8 mouse cellular contexts compared by ENCODE assay signal in the genomic region with DNA sequence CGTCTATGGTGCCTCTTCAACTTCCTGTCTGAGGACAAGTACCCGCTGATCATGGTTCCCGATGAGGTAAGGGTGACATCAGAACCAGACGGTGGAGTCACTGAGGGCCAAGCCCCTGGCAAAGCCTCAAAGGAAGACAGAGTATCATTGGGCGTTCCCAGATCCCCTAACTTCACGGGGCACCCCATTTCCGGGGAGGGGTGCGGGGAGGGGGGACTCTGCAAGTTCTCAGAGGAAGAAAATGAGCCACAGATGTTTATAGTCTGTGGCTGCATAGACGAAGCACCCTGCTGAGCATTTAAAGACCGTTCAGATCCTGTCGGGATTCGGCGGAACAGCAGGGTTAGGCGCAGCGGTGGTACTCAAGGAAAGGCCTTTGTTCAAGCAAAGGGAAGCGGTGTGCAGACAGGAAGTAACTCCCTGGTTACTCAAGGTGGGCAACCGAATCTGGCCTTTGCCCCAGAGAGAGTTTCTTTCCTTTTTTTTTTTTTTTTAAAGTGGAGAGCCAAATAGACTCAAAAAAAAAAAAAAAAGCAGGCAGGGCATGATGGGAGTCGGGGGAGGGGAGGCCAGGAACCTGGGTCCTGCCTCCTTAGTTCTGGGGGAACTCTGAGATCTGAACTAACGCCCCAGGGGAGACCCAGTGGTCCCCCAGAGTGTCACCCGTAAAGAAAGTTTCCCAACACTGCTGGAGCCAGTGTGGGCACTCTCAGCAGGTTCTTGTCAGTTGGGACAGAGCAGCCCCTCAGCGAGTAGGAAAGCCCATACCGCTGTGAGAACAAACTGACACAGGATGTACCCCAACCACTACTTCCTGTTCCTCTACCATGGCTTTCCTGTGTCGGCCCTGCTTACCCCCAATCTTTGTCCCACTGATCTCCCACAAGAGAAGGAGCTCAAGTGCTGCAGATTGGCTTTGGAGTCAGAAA. TPM values are rescaled to one million over a fixed set of nuclear protein-coding genes. Genes with fewer than 3 reads are reported as not detected.
DNase-seq lines count a peak whose midpoint lies in the region; ATAC-seq and TF ChIP-seq lines count a peak whose summit lies in the region.

No protein-coding gene starts in this region.

- H3K4me2 ChIP-seq in midbrain, embryonic 11.5 days = no peak overlapping the region
- H3K4me2 ChIP-seq in midbrain, postnatal 0 days (ENCODE audit: low read depth, low read length, poor library complexity, severe bottlenecking) = no peak overlapping the region
- peak overlapping the region; percentile 15 for H3K4me2 ChIP-seq in embryonic facial prominence, embryonic 15.5 days (replicated peaks)
- peak overlapping the region; percentile 45 for H3K4me2 ChIP-seq in liver, embryonic 14.5 days (ENCODE audit: low read depth)
- peak overlapping the region; percentile 25; the same call in 1 of the 2 replicates for H3K4me2 ChIP-seq in neural tube, embryonic 13.5 days

- peak overlapping the region; percentile 25; the same call in 1 of the 2 replicates for H3K27ac ChIP-seq in midbrain, embryonic 11.5 days (ENCODE audit: low read depth, low read length)
- no peak overlapping the region for H3K27ac ChIP-seq in midbrain, postnatal 0 days (ENCODE audit: low read depth, low read length)
- H3K27ac ChIP-seq in embryonic facial prominence, embryonic 15.5 days (replicated peaks) = peak overlapping the region; percentile 70
- H3K27ac ChIP-seq in liver, embryonic 14.5 days = no peak overlapping the region
- H3K27ac ChIP-seq in neural tube, embryonic 13.5 days (replicated peaks) = peak overlapping the region; percentile 38

- no peaks in the 10 kb centered on the region for H3K36me3 ChIP-seq in midbrain, embryonic 11.5 days (ENCODE audit: control insufficient read depth, insufficient read depth, low read length)
- no peaks in the 10 kb centered on the region for H3K36me3 ChIP-seq in midbrain, postnatal 0 days (ENCODE audit: insufficient read depth, low read length)
- no peaks in the 10 kb centered on the region for H3K36me3 ChIP-seq in embryonic facial prominence, embryonic 15.5 days
- no peaks in the 10 kb centered on the region for H3K36me3 ChIP-seq in liver, embryonic 14.5 days (replicated peaks; ENCODE audit: control insufficient read depth, insufficient read depth, low read depth)
- H3K36me3 ChIP-seq in neural tube, embryonic 13.5 days = no peaks in the 10 kb centered on the region

- TF ChIP-seq EP300 in liver, embryonic 14.5 days (IDR thresholded peaks at IDR 0.05; ENCODE audit: low read depth) = no peak

- no peak for ATAC-seq in midbrain, embryonic 11.5 days (ENCODE audit: low FRiP score)
- no peak for ATAC-seq in midbrain, postnatal 0 days (ENCODE audit: low FRiP score)
- no peak for ATAC-seq in embryonic facial prominence, embryonic 15.5 days (ENCODE audit: insufficient number of reproducible peaks, low FRiP score, low TSS enrichment, low read depth)
- no peak for ATAC-seq in liver, embryonic 14.5 days (ENCODE audit: insufficient read depth)
- ATAC-seq in neural tube, embryonic 13.5 days (ENCODE audit: low read depth) = no peak

- TF ChIP-seq CTCF in midbrain, postnatal 0 days (IDR thresholded peaks at IDR 0.05) = no peak
- TF ChIP-seq CTCF in liver, embryonic 14.5 days (IDR thresholded peaks at IDR 0.05; ENCODE audit: low read depth) = no peak

- WGBS in midbrain, embryonic 11.5 days = 25% methylated on average over 23 of the region's 23 CpGs
- 28% methylated on average over 23 of the region's 23 CpGs for WGBS in midbrain, postnatal 0 days
- 19% methylated on average over 23 of the region's 23 CpGs for WGBS in embryonic facial prominence, embryonic 15.5 days
- 14% methylated on average over 23 of the region's 23 CpGs for WGBS in liver, embryonic 14.5 days (ENCODE audit: insufficient replicate concordance)
- WGBS in neural tube, embryonic 13.5 days = 20% methylated on average over 23 of the region's 23 CpGs

- DNase-seq in midbrain, embryonic 11.5 days (ENCODE audit: low spot score, missing footprints) = no peak
- no peak for DNase-seq in midbrain, postnatal 0 days (ENCODE audit: low spot score)
- DNase-seq in liver, embryonic 14.5 days (ENCODE audit: low read depth in 3 of 3, low spot score in 3 of 3) = no peak
- no peak for DNase-seq in urinary bladder, postnatal 4 days (ENCODE audit: low spot score in 2 of 2)
- no peak for DNase-seq in retina, embryonic 14.5 days (ENCODE audit: low spot score)
- DNase-seq in Muller cell, postnatal 12 days (ENCODE audit: inconsistent ontology term) = no peak

- H3K4me3 ChIP-seq in midbrain, embryonic 11.5 days (ENCODE audit: low read depth, low read length) = no peak overlapping the region
- no peak overlapping the region for H3K4me3 ChIP-seq in midbrain, postnatal 0 days (ENCODE audit: low read depth, low read length)
- peak overlapping the region; percentile 15; the same call in 1 of the 2 replicates for H3K4me3 ChIP-seq in embryonic facial prominence, embryonic 15.5 days (replicated peaks)
- peak overlapping the region in 1 of 2 experiments; percentile 12; a peak in 1 of 4 replicates for H3K4me3 ChIP-seq in liver, embryonic 14.5 days (ENCODE audit: insufficient read depth in 1 of 2, low read depth in 2 of 2, low read length in 2 of 2)
- H3K4me3 ChIP-seq in neural tube, embryonic 13.5 days = no peak overlapping the region

- no peaks in the 10 kb centered on the region; the same call in 1 of the 2 replicates for H3K4me1 ChIP-seq in midbrain, embryonic 11.5 days (ENCODE audit: control insufficient read depth, insufficient read depth, low read length)
- no peaks in the 10 kb centered on the region for H3K4me1 ChIP-seq in midbrain, postnatal 0 days (ENCODE audit: insufficient read depth, low read length)
- peaks cover 17% of the 10 kb centered on the region for H3K4me1 ChIP-seq in embryonic facial prominence, embryonic 15.5 days
- peaks cover 2 to 9% of the 10 kb centered on the region in 2 experiments; a peak in 3 of 4 replicates for H3K4me1 ChIP-seq in liver, embryonic 14.5 days (replicated peaks; ENCODE audit: control insufficient read depth in 2 of 2, insufficient read depth in 2 of 2, low read length in 1 of 2)
- peaks cover 16% of the 10 kb centered on the region for H3K4me1 ChIP-seq in neural tube, embryonic 13.5 days (replicated peaks)

- H3K27me3 ChIP-seq in midbrain, embryonic 11.5 days (ENCODE audit: control insufficient read depth, insufficient read depth, low read length) = no peaks in the 10 kb centered on the region; the same call in 1 of the 2 replicates
- peaks cover 8% of the 10 kb centered on the region; the same call in 1 of the 2 replicates for H3K27me3 ChIP-seq in midbrain, postnatal 0 days (ENCODE audit: insufficient read depth, low read length)
- H3K27me3 ChIP-seq in embryonic facial prominence, embryonic 15.5 days = no peaks in the 10 kb centered on the region
- no peaks in the 10 kb centered on the region for H3K27me3 ChIP-seq in liver, embryonic 14.5 days (ENCODE audit: control insufficient read depth, insufficient read depth, low read length)
- peaks cover 8% of the 10 kb centered on the region for H3K27me3 ChIP-seq in neural tube, embryonic 13.5 days

- peak overlapping the region; percentile 41; the same call in 1 of the 2 replicates for H3K9ac ChIP-seq in midbrain, embryonic 11.5 days (ENCODE audit: low read length)
- no peak overlapping the region for H3K9ac ChIP-seq in midbrain, postnatal 0 days (replicated peaks; ENCODE audit: low read length, poor library complexity, severe bottlenecking)
- H3K9ac ChIP-seq in embryonic facial prominence, embryonic 15.5 days = no peak overlapping the region
- H3K9ac ChIP-seq in liver, embryonic 14.5 days (replicated peaks) = peak overlapping the region; percentile 21; the same call in 1 of the 2 replicates
- no peak overlapping the region for H3K9ac ChIP-seq in neural tube, embryonic 13.5 days

- no peaks in the 10 kb centered on the region for H3K9me3 ChIP-seq in midbrain, embryonic 11.5 days (ENCODE audit: control insufficient read depth, low read length)
- no peaks in the 10 kb centered on the region for H3K9me3 ChIP-seq in midbrain, postnatal 0 days (ENCODE audit: low read length)
- H3K9me3 ChIP-seq in embryonic facial prominence, embryonic 15.5 days (replicated peaks) = no peaks in the 10 kb centered on the region
- no peaks in the 10 kb centered on the region for H3K9me3 ChIP-seq in liver, embryonic 14.5 days (ENCODE audit: control insufficient read depth, low read length)
- H3K9me3 ChIP-seq in neural tube, embryonic 13.5 days = no peaks in the 10 kb centered on the region

RNA-seq across cellular contexts. Expression of a gene that starts 10.4 kb away (rescaled TPM):
- 1.7 and 1.8 TPM in 2 replicates for polyA plus RNA-seq in midbrain, embryonic 11.5 days (2014; fragmentation: Nextera tagmentation; extraction: Ambion mirVana)
- 6.7 and 8.5 TPM in 2 replicates for total RNA-seq in midbrain, postnatal 0 days (2014; rRNA removed)
- polyA plus RNA-seq in midbrain, postnatal 0 days (2015; fragmentation: Nextera tagmentation; extraction: Ambion mirVana) = 7.4 and 8.3 TPM in 2 replicates
- 18.4 and 19.8 TPM in 2 replicates for polyA plus RNA-seq in embryonic facial prominence, embryonic 15.5 days (2015; fragmentation: Nextera tagmentation; extraction: Ambion mirVana)
- polyA plus RNA-seq in liver, embryonic 14.5 days (2012; rRNA removed) = 6.6 and 10.4 TPM in 2 replicates
- polyA plus RNA-seq in liver, embryonic 14.5 days (2014; fragmentation: Nextera tagmentation; extraction: Ambion mirVana) = 5.5 and 5.7 TPM in 2 replicates
- 5.6 TPM in 2 replicates for polyA plus RNA-seq in neural tube, embryonic 13.5 days (2015; fragmentation: Nextera tagmentation; extraction: Ambion mirVana)

RNA-seq across cellular contexts. Expression of a gene that starts 14.5 kb away (rescaled TPM):
- 1.7 and 1.8 TPM in 2 replicates for polyA plus RNA-seq in midbrain, embryonic 11.5 days (2014; fragmentation: Nextera tagmentation; extraction: Ambion mirVana)
- total RNA-seq in midbrain, postnatal 0 days (2014; rRNA removed) = 7.7 and 10.1 TPM in 2 replicates
- 1.2 and 1.5 TPM in 2 replicates for polyA plus RNA-seq in midbrain, postnatal 0 days (2015; fragmentation: Nextera tagmentation; extraction: Ambion mirVana)
- 3.2 and 4.0 TPM in 2 replicates for polyA plus RNA-seq in embryonic facial prominence, embryonic 15.5 days (2015; fragmentation: Nextera tagmentation; extraction: Ambion mirVana)
- 5.6 and 6.5 TPM in 2 replicates for polyA plus RNA-seq in liver, embryonic 14.5 days (2012; rRNA removed)
- polyA plus RNA-seq in liver, embryonic 14.5 days (2014; fragmentation: Nextera tagmentation; extraction: Ambion mirVana) = 0.76 and 0.92 TPM in 2 replicates
- polyA plus RNA-seq in neural tube, embryonic 13.5 days (2015; fragmentation: Nextera tagmentation; extraction: Ambion mirVana) = 1.4 and 2.6 TPM in 2 replicates

RNA-seq across cellular contexts. Expression of a gene that starts 41.1 kb away (rescaled TPM):
- 24.6 and 30.2 TPM in 2 replicates for polyA plus RNA-seq in midbrain, embryonic 11.5 days (2014; fragmentation: Nextera tagmentation; extraction: Ambion mirVana)
- total RNA-seq in midbrain, postnatal 0 days (2014; rRNA removed) = 65.4 and 81.7 TPM in 2 replicates
- polyA plus RNA-seq in midbrain, postnatal 0 days (2015; fragmentation: Nextera tagmentation; extraction: Ambion mirVana) = 38.7 and 40.0 TPM in 2 replicates
- polyA plus RNA-seq in embryonic facial prominence, embryonic 15.5 days (2015; fragmentation: Nextera tagmentation; extraction: Ambion mirVana) = 43.0 and 44.7 TPM in 2 replicates
- polyA plus RNA-seq in liver, embryonic 14.5 days (2012; rRNA removed) = 6.1 and 7.5 TPM in 2 replicates
- polyA plus RNA-seq in liver, embryonic 14.5 days (2014; fragmentation: Nextera tagmentation; extraction: Ambion mirVana) = 4.3 and 5.4 TPM in 2 replicates
- 41.4 and 46.0 TPM in 2 replicates for polyA plus RNA-seq in neural tube, embryonic 13.5 days (2015; fragmentation: Nextera tagmentation; extraction: Ambion mirVana)

Comparison
In these comparisons a context has a peak if more than half of its experiments do, and no peak if none do; other contexts are left out.
1. H3K27ac ChIP-seq: peak in midbrain, embryonic 11.5 days (single experiment), embryonic facial prominence, embryonic 15.5 days (single experiment) and neural tube, embryonic 13.5 days (single experiment); none in midbrain, postnatal 0 days (single experiment) and liver, embryonic 14.5 days (single experiment).
2. H3K9ac ChIP-seq: peak in midbrain, embryonic 11.5 days (single experiment) and liver, embryonic 14.5 days (single experiment); none in midbrain, postnatal 0 days (single experiment), embryonic facial prominence, embryonic 15.5 days (single experiment) and neural tube, embryonic 13.5 days (single experiment).
3. H3K4me2 ChIP-seq: peak in embryonic facial prominence, embryonic 15.5 days (single experiment), liver, embryonic 14.5 days (single experiment) and neural tube, embryonic 13.5 days (single experiment); none in midbrain, embryonic 11.5 days (single experiment) and midbrain, postnatal 0 days (single experiment).